Mouse (Mus musculus) heart, adult 2 months (tissue): ENCODE data around the gene Map7.

Experiments used
- CTCF ChIP-seq: fragments of 200-600 bp; IDR thresholded peaks from 2 replicates; pipeline ENCODE4 v1.8.1; 2022; ENCODE audit warnings: antibody characterized with exemption, mild to moderate bottlenecking, moderate library complexity
- EP300 ChIP-seq: fragments of 200-500 bp; IDR thresholded peaks from 2 replicates; pipeline ENCODE4 v1.6.1; 2011; ENCODE audit warnings: low read depth, low read length, control low read depth; ENCODE audit not compliant: insufficient read depth
- POLR2A ChIP-seq: fragments of 200-500 bp; IDR thresholded peaks from 2 replicates; pipeline ENCODE4 v1.6.1; 2011; ENCODE audit warnings: mild to moderate bottlenecking, low read depth, low read length, control low read depth; ENCODE audit not compliant: insufficient read depth

GRCm38 (mm10) chr10:20101456-20101855, 46.8 kb upstream of the Map7 start:
- TF ChIP-seq CTCF (no peak), POLR2A (no peak), EP300 (no peak)
